Mouse (Mus musculus) bone marrow macrophage, adult 2 months (primary cell): ENCODE measurements around the gene 9530003J23Rik. TPM values are rescaled to one million over a fixed set of nuclear protein-coding genes. Genes with fewer than 3 reads are reported as not detected.

Source experiments
- H3K27ac ChIP-seq: 2 replicates; pipeline ENCODE4 v1.5.1; 2012; ENCODE audit warnings: low read depth, low read length; ENCODE audit not compliant: insufficient read depth
- H3K4me1 ChIP-seq: 2 replicates; pipeline ENCODE4 v1.6.1; 2012; ENCODE audit warnings: low read length; ENCODE audit not compliant: control insufficient read depth, insufficient read depth
- H3K4me3 ChIP-seq: 2 replicates; pipeline ENCODE4 v1.5.1; 2012; ENCODE audit warnings: mild to moderate bottlenecking, low read length, moderate library complexity; ENCODE audit not compliant: insufficient read depth
- CTCF ChIP-seq: IDR thresholded peaks from 2 replicates; pipeline ENCODE4 v1.5.1; 2012; ENCODE audit warnings: low read depth, mild to moderate bottlenecking, low read length, moderate library complexity
- POLR2A ChIP-seq: IDR thresholded peaks from 2 replicates; pipeline ENCODE4 v1.6.1; 2012; ENCODE audit warnings: mild to moderate bottlenecking, low read depth, low read length, borderline replicate concordance
- polyA plus RNA-seq: library from polyadenylated mRNA; stranded (reverse); fragments of >200 nt; gene quantifications from 2 replicates; pipeline ENCODE4 v1.2.4, GENCODE M21; 2012; ENCODE audit not compliant: missing spikeins, insufficient read depth, insufficient read length

The 9530003J23Rik gene
- polyA plus RNA-seq, 1 experiment, result not detected

GRCm38 (mm10) chr10:117226002-117226401, 12.5 kb downstream of the 9530003J23Rik start:
- H3K27ac ChIP-seq, result no peak overlapping the region
- TF ChIP-seq CTCF (no peak), POLR2A (no peak)
- H3K4me3 ChIP-seq, result no peak overlapping the region
- H3K4me1 ChIP-seq, result peaks cover 18% of the 10 kb centered on the region

- Histone ChIP-seq H3K27ac (peak overlapping the region; percentile 86; the same call in 1 of the 2 replicates), H3K4me1 (peaks cover 24% of the 10 kb centered on the region), H3K4me3 (peak overlapping the region; percentile 80)
- TF ChIP-seq POLR2A (no peak), CTCF (no peak)
Measured at GRCm38 (mm10) chr10:117225094-117225493, 13.4 kb downstream of the 9530003J23Rik start.

- TF ChIP-seq POLR2A (peak; percentile 55; the same call in 1 of the 2 replicates), CTCF (no peak)
- H3K4me3 ChIP-seq, result peak within 1 kb of the TSS; percentile 80
- peaks cover 24% of the 10 kb centered on the region for H3K4me1 ChIP-seq
- H3K27ac ChIP-seq, result peak within 1 kb of the TSS; percentile 86
Measured at GRCm38 (mm10) chr10:117224102-117224990, 14.2 kb downstream of the 9530003J23Rik start, which contains the start of gene Yeats4. TSS of gene Yeats4 (minus strand) at chr10:117224507.

GRCm38 (mm10) chr10:117223758-117224101, 14.8 kb downstream of the 9530003J23Rik start:
- no peak overlapping the region for H3K27ac ChIP-seq
- H3K4me3 ChIP-seq, result peak overlapping the region; percentile 80
- H3K4me1 ChIP-seq, result peaks cover 24% of the 10 kb centered on the region
- no peak for TF ChIP-seq CTCF
- no peak for TF ChIP-seq POLR2A

- no peak overlapping the region for H3K27ac ChIP-seq
- peaks cover 24% of the 10 kb centered on the region for H3K4me1 ChIP-seq
- H3K4me3 ChIP-seq, result no peak overlapping the region
- TF ChIP-seq CTCF, result no peak
- TF ChIP-seq POLR2A, result no peak
Measured at GRCm38 (mm10) chr10:117222821-117223220, 15.7 kb downstream of the 9530003J23Rik start.

GRCm38 (mm10) chr10:117218351-117218750, 20.2 kb downstream of the 9530003J23Rik start:
- Histone ChIP-seq H3K4me3 (no peak overlapping the region), H3K27ac (no peak overlapping the region), H3K4me1 (peaks cover 44% of the 10 kb centered on the region)
- TF ChIP-seq POLR2A (no peak), CTCF (no peak)

GRCm38 (mm10) chr10:117217246-117217840, 21.2 kb downstream of the 9530003J23Rik start:
- Histone ChIP-seq H3K4me1 (peaks cover 39% of the 10 kb centered on the region), H3K27ac (no peak overlapping the region), H3K4me3 (no peak overlapping the region)
- TF ChIP-seq CTCF, result no peak
- no peak for TF ChIP-seq POLR2A

GRCm38 (mm10) chr10:117216793-117217192, 21.7 kb downstream of the 9530003J23Rik start:
- no peak overlapping the region for H3K27ac ChIP-seq
- TF ChIP-seq POLR2A, result no peak
- peak; percentile 44; the same call in 1 of the 2 replicates for TF ChIP-seq CTCF
- no peak overlapping the region for H3K4me3 ChIP-seq
- peaks cover 39% of the 10 kb centered on the region for H3K4me1 ChIP-seq

- Histone ChIP-seq H3K4me1 (peaks cover 32% of the 10 kb centered on the region), H3K4me3 (peak overlapping the region; percentile 34), H3K27ac (peak overlapping the region; percentile 80)
- TF ChIP-seq CTCF (no peak), POLR2A (no peak)
Measured at GRCm38 (mm10) chr10:117216132-117216495, 22.4 kb downstream of the 9530003J23Rik start.
